16 mouse cellular contexts compared by ENCODE assay signal in the genomic region with DNA sequence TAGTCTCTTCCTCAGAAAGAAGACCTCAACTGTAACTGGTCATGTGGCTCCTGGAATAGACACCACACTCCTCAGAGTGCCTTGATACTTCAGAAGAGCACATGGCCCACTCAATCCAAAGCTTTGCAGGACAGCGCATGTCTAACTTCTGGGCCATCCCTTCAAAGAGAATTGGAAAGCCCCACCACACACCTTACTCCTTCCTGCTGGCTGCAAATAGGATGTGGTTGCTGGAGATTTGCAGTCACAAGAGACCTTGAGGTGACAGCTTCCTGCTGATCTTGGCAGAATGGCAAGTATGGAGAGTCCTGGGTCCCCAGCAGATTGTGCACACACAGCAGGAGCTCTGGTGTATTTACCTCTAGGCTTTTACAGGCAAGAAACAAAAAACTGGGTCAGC.
DNase-seq lines count a peak whose midpoint lies in the region; ATAC-seq lines count a peak whose summit lies in the region.
"Had no signal": no experiment of that assay in that cellular context is flagged by ENCODE, and none has a peak within 500 bp of the region (broad histone marks: within the 10 kb centered on the region; RNA-seq: fewer than 3 reads in every experiment).

No protein-coding gene starts in this region.

- 94% methylated on average over 1 of the region's 1 CpGs for WGBS in midbrain, embryonic 15.5 days

- intact Hi-C loops in gastrocnemius, postnatal 36 days (cut with DNase I): no loop called here

- no peak for ATAC-seq in midbrain, embryonic 15.5 days (replicated peaks)
- ATAC-seq: lung, postnatal 0 days had no signal

- no peak overlapping the region for H3K4me2 ChIP-seq in midbrain, embryonic 15.5 days
- H3K4me2 ChIP-seq: forebrain, embryonic 12.5 days; heart, embryonic 12.5 days; liver, embryonic 11.5 days; midbrain, embryonic 12.5 days; neural tube, embryonic 12.5 days had no signal

- no peaks in the 10 kb centered on the region for H3K9me3 ChIP-seq in midbrain, embryonic 15.5 days
- H3K9me3 ChIP-seq: forebrain, embryonic 12.5 days; heart, embryonic 12.5 days; midbrain, embryonic 12.5 days; neural tube, embryonic 12.5 days had no signal

- no peaks in the 10 kb centered on the region for H3K27me3 ChIP-seq in midbrain, embryonic 15.5 days (replicated peaks)
- H3K27me3 ChIP-seq: forebrain, embryonic 12.5 days; midbrain, embryonic 12.5 days; neural tube, embryonic 12.5 days had no signal

- DNase-seq in kidney, adult 8-10 months: peak; percentile 25 to 28
- no peak for DNase-seq in kidney, adult 18-20 months
- peak; percentile 33 to 41 for DNase-seq in CD8-positive naive resting alpha-beta T cell, adult 2 months (ENCODE audit: low read depth in 2 of 2, low spot score in 2 of 2)
- DNase-seq in adrenal gland, postnatal 25 days: peak; percentile 22
- peak; percentile 5 to 10 for DNase-seq in thymus, postnatal 10 days (ENCODE audit: low spot score in 2 of 2)
- no peak for DNase-seq in gastrocnemius, postnatal 36 days
- DNase-seq: cerebellum, postnatal 36 days; retina, postnatal 1 day had no signal

- H3K27ac ChIP-seq in midbrain, embryonic 15.5 days: no peak overlapping the region
- H3K27ac ChIP-seq: forebrain, embryonic 12.5 days; midbrain, embryonic 12.5 days; neural tube, embryonic 12.5 days; stomach, postnatal 0 days had no signal

- H3K4me1 ChIP-seq in midbrain, embryonic 15.5 days: no peaks in the 10 kb centered on the region
- H3K4me1 ChIP-seq: forebrain, embryonic 12.5 days; midbrain, embryonic 12.5 days; neural tube, embryonic 12.5 days had no signal

- no peak overlapping the region for H3K9ac ChIP-seq in midbrain, embryonic 15.5 days
- H3K9ac ChIP-seq: forebrain, embryonic 12.5 days; heart, embryonic 12.5 days; midbrain, embryonic 12.5 days; neural tube, embryonic 12.5 days had no signal

- no peaks in the 10 kb centered on the region for H3K36me3 ChIP-seq in midbrain, embryonic 15.5 days (replicated peaks)
- H3K36me3 ChIP-seq: forebrain, embryonic 12.5 days; heart, embryonic 12.5 days; midbrain, embryonic 12.5 days; neural tube, embryonic 12.5 days had no signal

- no peak overlapping the region for H3K4me3 ChIP-seq in midbrain, embryonic 15.5 days
- H3K4me3 ChIP-seq: forebrain, embryonic 12.5 days; heart, embryonic 12.5 days; midbrain, embryonic 12.5 days; neural tube, embryonic 12.5 days had no signal

Comparison
In these comparisons a context has a peak if more than half of its experiments do, and no peak if none do; other contexts are left out.
1. DNase-seq: peak in kidney, adult 8-10 months (2 of 2), CD8-positive naive resting alpha-beta T cell, adult 2 months (2 of 2), adrenal gland, postnatal 25 days (single experiment) and thymus, postnatal 10 days (2 of 2); none in kidney, adult 18-20 months (single experiment) and gastrocnemius, postnatal 36 days (0 of 2).